Mouse (Mus musculus) layer of hippocampus, adult 9-11 months (tissue): ENCODE measurements around the gene Tdrd12.

Experiments used
- DNase-seq: peaks from one replicate; pipeline ENCODE4 v3.0.0; 2022

Tdrd12 gene

GRCm38 (mm10) chr7:35447996-35448846 is 89.3 kb downstream of the Tdrd12 start, which contains the start of gene Slc7a9:
Slc7a9 (plus strand) TSS chr7:35448796.
- no peak for DNase-seq

- no peak for DNase-seq
These were observed 90.0 kb downstream of the Tdrd12 start for GRCm38 (mm10) chr7:35447501-35447900.

DNA sequence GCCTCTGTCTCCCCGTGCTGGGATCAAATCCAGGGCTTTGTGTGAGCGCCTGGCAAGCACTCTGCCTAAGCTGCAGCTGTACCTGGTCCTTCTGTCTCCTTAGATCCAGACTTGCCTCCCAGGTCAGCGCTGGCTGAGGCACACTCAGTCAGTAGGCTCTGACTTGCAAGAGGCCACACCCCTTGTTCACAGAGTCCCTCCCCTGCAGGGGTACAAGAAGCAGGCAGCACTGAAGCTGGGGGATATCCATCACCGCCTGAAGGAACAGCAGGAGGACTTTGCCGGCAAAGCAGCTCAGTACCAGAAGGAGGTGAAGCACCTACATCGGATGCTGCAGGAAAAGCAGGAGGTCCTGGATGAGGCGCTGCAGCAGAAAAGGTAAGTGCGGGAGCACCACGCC is 102.3 kb downstream of the Tdrd12 start:
- DNase-seq: no peak

- DNase-seq: no peak
These were observed 109.4 kb downstream of the Tdrd12 start for GRCm38 (mm10) chr7:35428146-35428545.

GRCm38 (mm10) chr7:35423071-35423470 is 114.5 kb downstream of the Tdrd12 start:
- DNase-seq: no peak
